Mouse (Mus musculus): Measurements from ENCODE around the gene Magea2.
"Not testable (repeated sequence)": the region's sequence is repeated elsewhere in the genome, so short reads cannot be mapped to it uniquely, and the experiment has no call there.

Gene Magea2

DNA sequence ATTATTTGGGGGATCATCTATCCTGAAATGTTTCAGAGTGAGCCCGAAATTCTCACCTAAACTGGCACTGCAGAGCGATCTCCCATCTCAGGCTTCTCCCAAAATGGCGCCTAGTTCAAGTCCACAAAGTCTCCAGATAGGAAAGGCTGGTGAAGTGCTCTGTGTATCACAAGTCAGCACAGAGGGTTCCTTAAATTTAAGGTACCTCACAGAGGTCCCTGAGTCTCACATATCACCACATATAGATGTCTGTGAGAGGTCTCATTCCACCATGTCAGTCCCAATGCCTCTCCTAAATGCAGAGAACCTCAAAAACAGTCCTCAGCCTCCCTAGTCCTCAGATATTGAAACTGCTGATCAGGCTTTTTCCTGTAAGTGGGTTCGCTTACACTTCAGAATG is at the start of gene Magea2:
Magea2 (minus strand) TSS at position 101 of the 400 bp plus-strand sequence.
- not testable (repeated sequence) for DNase-seq

DNA sequence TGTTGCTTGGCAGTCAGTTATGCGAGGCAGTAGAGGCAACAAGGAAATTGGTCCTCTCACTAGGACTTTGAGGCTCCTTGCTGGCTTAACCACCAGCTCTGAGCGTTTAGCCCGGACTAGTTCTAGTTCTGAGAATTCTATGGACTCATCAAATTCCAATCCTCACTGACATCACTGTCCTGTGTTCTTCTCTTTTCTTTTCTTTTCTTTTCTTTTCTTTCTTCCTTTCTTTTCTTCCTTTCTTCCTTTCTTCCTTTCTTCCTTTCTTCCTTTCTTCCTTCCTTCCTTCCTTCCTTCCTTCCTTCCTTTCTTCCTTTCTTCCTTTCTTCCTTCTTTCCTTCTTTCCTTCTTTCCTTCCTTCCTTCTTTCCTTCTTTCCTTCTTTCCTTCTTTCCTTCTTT is 34.8 kb upstream of the Magea2 start, which contains the start of gene Cldn34b2:
Cldn34b2 (minus strand) TSS at position 101 of the 400 bp plus-strand sequence.
- not testable (repeated sequence) for DNase-seq

DNA sequence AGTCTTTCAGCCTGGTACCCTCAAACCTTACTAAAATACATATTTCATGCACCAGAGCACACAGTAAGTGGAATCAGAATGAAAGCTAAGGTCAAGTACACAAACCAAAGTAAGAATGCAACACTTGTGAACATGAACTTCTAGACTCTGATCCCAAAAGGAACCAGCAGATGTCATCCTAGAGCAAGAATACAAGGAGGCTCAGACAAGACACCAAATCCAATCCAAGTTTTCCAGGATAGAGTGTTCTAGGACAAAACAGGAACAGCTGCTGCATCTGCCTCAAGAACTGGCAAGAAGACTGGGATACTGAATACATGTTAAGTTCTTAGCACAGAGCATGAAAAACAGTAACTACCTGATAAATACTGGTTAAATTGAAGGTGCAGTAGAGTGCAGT is 4.6 kb upstream of the Magea2 start:
- DNase-seq: peak in 1 of 2 experiments; percentile 5

DNA sequence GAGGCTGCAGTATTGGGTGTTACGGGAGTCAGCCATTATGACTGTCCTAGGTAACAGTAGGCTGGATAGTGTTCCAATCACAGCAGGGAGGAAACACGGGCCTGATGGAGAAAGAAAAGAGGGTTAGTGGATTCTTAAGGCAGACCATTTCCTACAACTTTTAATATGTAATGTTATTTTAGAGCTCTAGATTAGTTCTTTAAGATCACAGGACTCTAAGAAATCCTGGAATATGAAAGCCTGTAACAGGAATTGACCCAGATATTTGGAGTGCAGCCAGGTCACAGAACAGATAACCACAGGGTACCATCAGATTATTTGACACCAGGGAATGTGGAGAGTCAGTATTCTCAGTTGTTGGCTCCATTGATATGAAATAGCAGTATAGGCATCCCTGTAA is 3.8 kb downstream of the Magea2 start, which contains the start of gene Magea1:
Magea1 (minus strand) TSS at position 101 of the 400 bp plus-strand sequence.
- DNase-seq: not testable (repeated sequence)

DNA sequence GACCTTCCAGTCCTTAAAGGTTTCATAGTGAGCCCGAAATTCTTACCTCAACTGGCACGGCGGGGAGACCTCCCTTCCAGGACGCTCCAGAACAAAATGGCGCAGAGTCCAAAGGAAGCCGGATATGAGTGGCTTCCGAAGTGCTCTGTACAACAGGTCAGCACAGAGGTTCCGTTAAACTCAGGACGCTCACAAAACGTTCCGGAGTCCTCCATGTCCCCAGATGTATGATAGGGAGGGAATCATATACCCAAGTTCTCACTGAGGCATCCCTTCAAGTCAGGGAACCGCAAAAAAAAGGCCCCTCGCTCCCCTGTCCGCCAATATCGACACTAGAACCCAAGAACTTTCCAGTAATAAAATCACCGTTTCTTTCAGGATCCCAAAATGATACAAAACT is 30.4 kb downstream of the Magea2 start, which contains the start of gene Magea5:
Magea5 (minus strand) TSS at position 101 of the 400 bp plus-strand sequence.
- not testable (repeated sequence) for DNase-seq

DNA sequence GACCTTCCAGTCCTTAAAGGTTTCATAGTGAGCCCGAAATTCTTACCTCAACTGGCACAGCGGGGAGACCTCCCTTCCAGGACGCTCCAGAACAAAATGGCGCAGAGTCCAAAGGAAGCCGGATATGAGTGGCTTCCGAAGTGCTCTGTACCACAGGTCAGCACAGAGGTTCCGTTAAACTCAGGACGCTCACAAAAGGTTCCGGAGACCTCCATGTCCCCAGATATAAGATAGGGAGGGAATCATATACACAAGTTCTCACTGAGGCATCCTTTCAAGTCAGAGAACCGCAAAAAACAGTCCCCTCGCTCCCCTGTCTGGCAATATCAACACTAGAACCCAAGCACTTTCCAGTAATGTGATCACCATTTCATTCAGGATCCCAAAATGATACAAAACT is 97.7 kb downstream of the Magea2 start, which contains the start of gene Magea8:
Magea8 (minus strand) TSS at position 101 of the 400 bp plus-strand sequence.
- DNase-seq: not testable (repeated sequence)

Measured in cerebellum, postnatal 25 days (tissue).